Mouse (Mus musculus) activated CD4-positive, CD25-positive, alpha-beta regulatory T cell, adult 4 months (primary cell): ENCODE measurements around the gene Naa16. TPM values are rescaled to one million over a fixed set of nuclear protein-coding genes. Genes with fewer than 3 reads are reported as not detected.
A peak's percentile ranks its signal among the peaks of the same experiment; 100 is the strongest.

Experiments used
- ATAC-seq: one replicate; pipeline ENCODE4 v1.8.0; 2017
- polyA plus RNA-seq, 2 experiments: library from polyadenylated mRNA; unstranded; fragments of 100-300 nt; shearing (Covaris generic); gene quantifications; one replicate each; pipeline ENCODE4 v1.2.1; 2017

The Naa16 gene
- polyA plus RNA-seq, result 10 to 100 TPM; 59.7 to 67.3 TPM

DNA sequence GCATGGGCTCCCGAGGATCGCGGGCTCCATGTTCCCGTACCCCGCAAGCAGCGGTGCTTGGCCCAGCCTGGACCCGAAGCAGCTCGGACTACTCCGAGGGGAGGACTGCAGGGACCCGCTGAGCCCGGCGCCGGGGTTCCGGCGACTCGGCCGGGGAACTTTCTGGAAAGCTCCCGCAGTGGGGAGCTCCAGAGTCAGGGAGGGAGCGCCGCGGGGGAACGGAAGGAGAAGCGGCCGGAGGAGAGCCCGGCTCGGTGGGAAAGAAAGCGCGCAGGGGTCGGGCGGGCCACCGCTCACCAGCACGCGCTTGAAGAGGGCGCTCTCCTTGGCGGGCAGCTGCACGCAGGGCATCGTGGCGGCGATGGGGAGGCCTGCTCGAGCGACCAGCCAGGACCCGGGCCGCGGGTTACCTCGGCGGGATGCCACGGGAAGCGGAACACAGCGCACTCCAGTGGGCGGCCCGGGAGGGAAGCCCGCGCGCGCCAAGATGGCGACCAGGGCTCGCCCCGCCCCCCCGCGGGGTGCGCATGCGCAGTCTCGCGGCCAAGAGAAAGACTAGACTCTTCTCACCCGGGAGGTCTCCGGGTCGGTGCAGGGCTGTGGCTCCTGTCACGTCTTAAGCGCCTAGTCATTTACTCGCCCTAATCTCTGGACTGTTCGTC is at the start of gene Naa16:
Gene Naa16 (minus strand): TSS at position 514 of the 662 bp plus-strand sequence.
- peak; percentile 61 for ATAC-seq

DNA sequence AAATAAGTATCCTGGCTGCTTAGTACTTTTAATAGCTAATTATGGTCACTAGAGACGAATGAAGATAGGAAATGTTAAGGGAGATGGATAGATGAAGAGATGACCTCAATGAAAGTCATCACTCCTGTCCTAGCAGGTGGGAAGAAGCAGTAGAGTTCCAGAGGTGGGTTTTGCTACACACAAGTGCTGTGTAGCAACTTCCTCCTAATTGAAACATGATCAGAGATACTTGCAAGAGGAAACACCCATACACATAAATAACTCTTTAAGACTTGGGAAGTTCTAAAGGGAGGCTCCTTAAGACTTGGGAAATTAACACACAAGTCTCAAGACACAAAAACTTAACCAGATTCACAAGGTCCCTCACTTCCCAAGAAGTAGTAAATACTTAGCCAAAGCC is 43.5 kb upstream of the Naa16 start:
- ATAC-seq, result no peak

DNA sequence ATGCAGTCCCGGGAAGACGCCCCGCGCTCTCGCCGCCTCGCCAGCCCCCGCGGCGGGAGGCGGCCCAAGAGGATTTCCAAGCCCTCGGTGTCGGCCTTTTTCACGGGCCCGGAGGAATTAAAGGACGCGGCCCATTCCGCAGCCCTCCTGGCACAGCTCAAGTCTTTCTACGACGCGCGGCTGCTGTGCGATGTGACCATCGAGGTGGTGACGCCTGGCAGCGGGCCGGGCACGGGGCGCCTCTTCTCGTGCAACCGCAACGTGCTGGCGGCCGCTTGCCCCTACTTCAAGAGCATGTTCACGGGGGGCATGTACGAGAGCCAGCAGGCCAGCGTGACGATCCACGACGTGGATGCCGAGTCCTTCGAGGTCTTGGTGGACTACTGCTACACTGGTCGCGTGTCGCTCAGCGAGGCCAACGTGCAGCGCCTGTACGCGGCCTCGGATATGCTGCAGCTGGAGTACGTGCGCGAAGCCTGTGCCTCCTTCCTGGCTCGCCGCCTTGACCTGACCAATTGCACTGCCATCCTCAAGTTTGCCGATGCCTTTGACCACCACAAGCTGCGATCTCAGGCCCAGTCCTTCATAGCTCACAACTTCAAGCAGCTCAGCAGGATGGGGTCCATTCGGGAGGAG is 36.3 kb upstream of the Naa16 start:
- ATAC-seq, result peak; percentile 4

DNA sequence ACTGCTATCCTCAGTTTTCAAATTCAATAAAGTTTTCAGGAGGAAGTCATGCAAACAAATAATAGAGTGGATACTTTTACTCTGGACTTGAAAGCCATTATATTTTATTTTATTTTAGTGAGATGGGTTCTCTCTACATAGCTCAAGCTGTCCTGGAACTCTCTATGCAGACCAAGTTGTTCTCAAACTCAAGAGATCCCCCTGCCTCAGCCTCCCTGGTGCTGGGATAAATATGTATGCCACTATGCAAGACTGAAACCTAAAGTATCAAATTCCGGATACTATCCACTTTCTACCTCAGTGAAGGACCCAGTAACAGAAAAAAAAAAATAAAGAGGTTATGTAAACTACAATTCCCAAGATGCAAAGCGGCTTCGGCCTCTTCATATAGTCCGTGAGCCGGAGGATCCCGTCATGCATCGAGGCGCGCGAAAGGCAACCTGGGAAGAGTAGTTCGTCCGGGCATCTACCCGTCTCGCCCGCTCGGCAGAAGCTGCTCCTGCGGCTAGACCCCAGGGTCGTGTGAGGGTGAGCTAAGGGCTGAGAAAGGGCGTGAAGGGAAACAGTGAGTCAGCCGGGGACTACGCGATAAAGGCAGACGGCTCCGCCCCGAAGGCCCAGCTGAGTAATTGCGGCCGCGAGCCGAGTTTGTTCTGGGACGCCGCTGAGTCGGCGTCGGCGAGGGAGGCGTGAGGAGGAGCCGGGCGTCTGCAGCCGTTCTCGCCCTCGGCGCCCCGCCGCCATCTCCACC is 35.6 kb upstream of the Naa16 start, which contains the start of gene Kbtbd7:
Gene Kbtbd7 (plus strand): TSS at position 533 of the 751 bp plus-strand sequence.
- peak; percentile 99 for ATAC-seq

DNA sequence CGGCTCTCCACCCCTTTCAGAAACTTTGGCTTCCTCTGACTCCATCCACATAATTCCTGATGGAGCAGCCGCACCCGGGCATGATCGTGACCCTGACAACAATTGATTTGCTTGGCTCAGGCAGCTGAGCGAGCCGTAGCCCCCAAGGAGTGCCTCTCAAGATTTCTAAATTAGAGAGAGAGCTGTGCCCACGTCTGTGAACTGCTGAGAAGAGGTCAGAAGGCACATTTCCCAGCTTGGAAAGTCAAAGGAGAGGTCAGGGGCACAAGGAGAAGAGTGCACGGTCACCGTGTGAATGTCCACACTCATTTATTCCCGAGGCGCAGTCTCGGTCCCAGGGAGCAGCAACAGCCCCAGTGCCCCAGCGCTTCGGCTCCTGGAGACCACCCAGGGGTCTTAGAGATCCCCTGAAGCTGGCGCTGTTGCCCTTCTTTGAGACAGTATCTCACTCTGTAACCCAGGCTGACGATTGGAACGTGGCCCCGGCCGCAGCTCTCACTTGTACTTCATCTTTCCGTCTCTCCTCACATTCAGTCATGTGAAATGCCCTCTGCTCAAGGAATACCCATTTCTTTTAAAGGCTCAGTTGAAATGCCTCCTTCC is 29.6 kb upstream of the Naa16 start:
- no peak for ATAC-seq

DNA sequence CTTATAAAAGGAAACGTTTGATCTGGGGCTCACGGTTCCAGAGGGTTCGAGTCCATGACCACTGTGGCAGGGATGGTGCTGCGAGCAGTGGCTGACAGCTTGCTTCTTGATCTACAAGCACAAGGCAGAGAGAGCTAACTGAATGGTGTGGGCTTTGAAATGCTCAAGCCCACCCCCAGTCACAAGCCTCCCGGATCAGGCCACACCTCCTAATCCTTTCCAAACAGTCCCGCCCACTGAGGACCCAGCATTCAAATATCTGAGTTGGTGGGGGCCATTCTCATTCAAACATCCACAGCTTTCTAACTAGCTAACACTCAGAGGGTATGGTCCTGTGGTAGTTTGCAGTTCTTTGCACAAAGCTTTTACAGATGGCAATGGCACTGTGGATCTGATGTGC is 22.5 kb upstream of the Naa16 start:
- ATAC-seq, result no peak

DNA sequence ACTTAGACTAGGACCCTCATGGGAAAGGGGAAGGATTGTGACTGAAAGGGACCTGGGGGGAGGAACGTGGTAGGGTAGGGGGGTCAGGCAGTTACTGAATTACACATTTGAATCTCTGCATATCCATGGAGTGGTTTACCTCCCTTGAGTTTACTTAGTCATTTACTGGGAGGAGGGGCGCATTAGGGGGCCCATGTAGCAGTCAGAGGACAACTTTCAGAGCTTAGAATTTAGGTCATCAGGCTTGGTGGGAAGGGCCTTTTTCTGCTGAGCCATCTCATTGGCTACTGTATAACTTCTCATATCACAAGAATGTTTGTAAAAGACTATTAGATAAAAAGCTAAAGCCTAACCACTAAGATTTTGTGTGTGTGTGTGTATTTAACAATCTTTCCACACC is 20.1 kb upstream of the Naa16 start:
- no peak for ATAC-seq

DNA sequence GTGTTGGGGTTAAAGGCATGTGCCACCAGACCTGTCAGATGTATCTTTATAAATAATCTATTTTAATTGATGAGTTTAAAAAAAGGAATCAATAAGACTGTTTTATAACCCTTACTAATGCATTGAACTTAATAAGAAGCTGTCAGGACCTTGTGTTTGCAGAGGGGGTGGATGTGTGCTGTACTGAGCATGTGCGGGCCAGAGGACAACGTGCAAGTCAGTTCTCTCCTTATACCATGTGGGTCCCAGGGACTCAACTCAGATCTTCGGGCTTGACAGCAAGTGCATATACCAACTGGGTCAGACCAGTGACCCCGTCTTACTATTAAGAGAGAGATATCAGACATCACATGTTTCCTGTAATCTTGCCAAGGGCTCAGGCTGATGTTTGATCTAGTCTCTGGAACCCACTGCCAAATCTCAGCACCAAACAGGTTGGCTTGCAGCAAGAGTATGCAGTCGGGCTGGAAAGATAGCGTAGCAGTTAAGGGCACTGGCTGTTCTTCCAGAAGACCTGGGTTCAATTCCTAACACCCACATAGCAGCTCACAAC is 18.8 kb upstream of the Naa16 start:
- no peak for ATAC-seq

DNA sequence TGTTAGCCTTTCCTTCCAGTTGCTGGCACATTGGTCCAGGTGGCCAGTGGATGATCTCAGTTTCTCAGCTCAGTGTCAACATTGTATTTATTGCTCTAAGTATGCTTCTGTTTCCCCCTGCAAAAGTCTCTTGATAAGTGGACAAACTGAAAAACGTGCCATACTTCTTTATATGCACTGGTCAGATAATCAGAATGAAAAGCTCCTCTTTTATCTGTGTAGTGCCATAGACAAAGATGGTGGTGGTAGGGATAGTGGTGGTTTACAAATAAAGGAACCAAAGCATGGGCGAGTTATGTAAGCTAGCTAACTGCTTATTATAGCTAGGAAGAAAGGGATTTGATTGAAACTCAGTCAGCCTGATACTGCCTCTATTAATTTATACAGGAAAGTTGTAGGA is 17.1 kb upstream of the Naa16 start:
- ATAC-seq, result no peak

DNA sequence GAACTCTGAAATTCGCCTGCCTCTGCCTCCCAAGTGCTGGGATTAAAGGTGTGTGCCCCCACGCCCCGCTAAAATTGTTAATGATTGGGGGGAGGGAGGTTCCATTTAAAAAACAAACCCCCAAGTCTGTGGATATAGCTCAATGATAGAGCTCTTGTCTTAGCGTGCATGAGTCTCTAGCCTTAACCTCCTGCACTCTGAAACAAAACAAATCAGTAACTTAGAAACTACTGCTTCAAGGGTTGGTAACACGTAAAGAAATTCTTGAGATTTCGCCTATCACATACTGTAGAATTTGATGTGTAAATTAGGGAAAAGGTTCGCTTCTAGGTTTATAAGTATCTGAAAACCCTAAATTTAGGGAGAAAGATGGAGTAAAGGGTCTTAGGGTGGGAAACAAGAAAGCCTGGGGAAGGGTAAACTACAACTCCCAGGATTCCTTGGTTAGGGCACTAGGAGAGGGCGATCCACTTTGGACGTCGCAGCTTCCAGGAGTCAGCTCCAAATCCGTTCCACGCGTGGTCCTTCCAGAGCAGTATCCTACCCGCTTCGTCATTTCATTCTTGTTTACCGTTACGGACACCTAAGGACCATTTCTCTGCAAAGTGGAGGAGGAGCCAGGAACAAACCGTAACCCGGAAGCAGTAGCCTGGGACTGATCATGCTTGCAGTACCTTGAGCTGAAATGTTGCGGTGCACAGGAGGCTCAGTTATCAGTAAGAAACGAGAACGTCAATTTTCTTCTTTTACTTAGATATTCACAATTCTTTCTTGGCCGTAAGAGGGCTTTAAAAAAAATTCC is 6.9 kb upstream of the Naa16 start, which contains the start of gene Mtrf1:
Gene Mtrf1 (plus strand): TSS at position 452 of the 802 bp plus-strand sequence.
- peak; percentile 75 for ATAC-seq

DNA sequence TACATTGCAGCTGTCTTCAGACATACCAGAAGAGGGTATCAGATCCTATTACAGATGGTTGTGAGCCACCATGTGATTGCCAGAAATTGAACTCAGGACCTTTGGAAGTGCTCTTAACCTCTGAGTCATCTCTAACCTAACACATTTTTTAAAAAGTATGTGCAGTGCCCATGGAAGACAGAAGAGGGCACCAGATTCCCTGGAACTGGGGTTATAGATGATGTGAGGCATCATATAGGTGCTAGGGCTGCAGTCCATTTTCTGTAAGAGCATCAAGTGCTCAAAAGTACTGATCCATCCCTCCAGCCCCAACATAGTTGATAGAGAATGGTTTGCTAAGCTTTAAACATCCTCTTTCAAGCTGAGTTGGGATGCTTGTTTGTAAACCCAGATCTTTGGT is 4.0 kb upstream of the Naa16 start:
- ATAC-seq, result peak; percentile 50

DNA sequence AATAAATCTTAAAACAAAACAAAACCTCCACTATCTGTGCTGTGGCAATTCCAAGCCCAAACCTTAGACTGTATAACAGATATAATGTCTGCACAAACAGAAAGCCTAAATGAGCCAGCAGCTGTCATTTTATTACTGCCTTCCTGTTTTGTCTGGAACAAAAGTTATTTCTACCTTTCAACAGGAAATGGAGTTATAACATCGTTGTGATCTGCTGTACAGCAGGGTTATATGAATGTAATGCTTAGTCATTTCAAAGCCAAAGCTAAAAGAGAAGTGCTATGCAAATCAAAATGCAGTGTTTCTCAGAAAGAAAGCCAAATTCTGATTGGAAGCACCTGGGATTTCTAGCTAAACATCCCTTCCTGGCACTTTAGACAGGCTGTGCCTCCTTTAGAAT is 2.7 kb upstream of the Naa16 start:
- ATAC-seq, result peak; percentile 46

DNA sequence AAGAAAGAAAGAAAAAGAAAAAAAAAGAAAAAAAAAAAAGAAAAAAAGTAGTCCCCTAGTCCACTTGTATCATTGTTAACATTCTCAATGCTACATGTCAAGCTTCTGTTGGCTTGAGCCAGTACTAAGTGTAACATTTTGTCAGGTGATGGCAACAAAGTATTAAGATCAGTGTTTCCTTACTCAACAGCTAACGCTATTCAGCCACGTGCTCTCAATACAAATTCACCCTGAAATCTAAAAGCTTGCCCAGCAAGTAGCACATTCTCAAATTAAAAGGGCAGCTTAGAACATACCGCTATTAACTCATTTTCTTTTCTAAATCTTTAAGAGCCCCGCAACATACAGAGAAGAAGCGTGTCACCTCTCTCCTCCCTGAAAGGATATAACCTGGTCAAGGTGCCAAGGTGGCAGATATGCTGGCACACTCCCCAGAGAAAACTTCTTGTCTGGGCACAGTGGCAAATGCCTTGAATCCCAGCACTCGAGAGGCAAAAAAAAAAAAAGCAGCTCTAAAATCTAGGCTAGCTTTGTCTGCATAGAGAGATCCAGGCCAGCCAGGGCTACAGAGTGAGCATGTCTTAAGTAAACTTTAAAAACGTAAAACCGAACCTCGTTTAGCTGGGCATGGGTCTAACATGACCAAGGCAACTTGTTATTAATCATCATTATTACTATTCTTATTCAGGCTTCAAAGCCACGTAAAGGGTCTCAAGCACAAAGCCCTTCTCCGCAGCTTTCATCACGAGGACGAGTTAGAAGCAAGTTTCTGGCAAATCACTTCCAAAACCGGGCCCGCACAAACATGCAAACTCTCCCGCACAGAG is 927 bp downstream of the Naa16 start:
- no peak for ATAC-seq

DNA sequence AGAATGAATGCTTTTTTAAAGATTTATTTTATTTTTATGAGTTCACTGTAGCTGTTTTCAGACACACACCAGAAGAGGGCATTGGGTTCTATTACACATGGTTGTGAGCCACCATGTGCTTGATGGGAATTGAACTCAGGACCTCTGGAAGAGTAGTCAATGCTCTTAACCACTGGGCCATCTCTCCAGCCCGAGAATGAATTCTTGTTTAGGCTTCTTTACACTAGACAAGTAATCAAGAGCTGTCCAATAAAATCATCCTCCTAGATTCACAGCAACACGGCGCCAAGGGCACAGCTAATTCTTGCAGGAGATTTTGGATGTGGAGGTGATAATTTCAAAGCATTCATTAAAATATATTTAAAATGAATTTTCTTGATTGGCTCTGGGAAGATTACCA is 2.3 kb downstream of the Naa16 start:
- ATAC-seq, result no peak

DNA sequence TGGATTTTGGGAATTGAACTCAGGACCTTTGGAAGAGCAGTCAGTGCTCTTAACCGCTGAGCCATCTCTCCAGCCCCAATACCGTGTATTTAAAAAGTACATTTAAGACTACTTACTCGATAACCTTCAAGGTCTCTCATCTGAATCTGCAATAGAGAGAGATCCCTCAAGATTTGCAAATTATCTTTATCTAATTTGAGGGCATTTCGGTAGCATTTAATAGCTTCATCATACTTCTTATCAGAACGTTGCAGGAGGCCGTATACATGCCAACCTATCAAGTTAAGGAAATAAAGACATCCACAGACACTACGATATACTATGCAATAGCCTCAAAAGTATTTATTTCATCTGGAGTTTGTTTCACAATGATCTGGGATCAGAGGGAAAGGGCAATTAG is 7.5 kb downstream of the Naa16 start:
- no peak for ATAC-seq

DNA sequence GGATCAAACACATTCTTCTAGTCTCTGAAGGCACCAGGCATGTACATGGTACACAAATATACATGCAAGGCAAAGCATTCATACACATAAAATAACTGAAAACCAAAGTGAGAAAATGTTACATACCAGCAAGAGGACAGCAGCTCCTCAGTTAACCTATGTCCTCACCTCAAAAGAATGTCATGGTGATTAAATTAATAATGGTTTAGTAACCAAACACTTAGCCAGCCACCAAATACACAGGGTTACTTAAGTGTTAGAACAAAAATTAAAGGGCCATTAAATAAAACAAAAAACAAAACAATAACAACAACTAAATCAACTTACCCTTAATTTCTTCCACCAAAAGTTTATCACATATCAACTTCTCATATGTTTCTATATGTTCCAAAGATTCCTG is 13.5 kb downstream of the Naa16 start:
- no peak for ATAC-seq

DNA sequence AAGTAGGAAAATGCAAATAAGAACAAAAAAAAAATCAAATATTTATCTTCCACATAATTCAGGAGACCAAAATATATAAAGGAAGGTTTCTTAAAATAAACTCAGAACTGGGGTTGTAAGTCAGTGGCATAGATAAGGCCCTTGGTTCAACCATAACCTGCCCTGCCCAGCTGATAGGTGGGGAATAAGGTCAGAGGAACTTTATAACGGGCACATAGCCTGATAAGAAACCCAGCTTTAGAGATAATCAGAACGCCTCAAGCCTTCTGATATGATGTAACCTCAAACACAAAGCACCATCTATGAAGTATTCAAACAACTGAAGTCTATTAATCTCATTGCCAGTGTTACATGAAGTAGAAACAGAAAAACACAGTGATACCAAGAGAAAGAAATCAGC is 32.5 kb downstream of the Naa16 start:
- no peak for ATAC-seq

DNA sequence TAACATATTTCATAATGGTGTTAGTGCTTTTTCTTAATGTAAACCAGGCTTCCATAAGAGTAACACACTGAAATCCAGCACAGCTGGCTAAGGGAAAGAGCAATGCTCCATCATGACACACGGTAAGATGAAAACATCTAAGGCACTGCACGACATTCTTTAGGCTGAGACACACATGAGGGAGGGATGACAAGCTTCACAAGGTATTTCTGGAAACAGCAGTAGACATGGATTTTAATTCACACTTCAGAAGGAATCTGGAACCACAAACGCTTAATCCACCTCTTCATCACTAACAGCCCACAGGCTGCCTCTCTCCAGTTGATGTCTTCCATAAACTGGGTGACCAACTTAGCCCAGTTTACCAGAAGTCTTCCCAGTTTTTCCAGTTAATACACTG is 44.2 kb downstream of the Naa16 start:
- ATAC-seq, result no peak

DNA sequence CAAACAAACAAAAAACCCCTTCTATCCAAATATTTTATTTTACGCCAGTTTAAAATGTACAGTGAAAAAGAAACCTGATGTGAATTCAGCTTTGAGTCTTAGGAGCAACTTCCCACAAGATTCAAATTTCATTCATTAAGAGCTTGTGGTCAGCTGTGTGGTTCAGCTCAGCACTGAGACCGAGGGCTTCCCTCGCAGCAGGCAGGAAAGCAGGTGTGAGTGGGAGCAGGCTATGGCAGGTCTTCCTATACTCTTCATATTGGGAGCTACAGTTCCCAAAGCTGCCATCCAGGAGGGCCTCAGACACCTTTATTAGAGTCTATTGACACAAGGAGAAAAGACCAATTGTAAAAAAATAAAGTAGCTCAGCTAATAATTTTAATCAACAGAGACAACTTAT is 55.0 kb downstream of the Naa16 start:
- no peak for ATAC-seq

DNA sequence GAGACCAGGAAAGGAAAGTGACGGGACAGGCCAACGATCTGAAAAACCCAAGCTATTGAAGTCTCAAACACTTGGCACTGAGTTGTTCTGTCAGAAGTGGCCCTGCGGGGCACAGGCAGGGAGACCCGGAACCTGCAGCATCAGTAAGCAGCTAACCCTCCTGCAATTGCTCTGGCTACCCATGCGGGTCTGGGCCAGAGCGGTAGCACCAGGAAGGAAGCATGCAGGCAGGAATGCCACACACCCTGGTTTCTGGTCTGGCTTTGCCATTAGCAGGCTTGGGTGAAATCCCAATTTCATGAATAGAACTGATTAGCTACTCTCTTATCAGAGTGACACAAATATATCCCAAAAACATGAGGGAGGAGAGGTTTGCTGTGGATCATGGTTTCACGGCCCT is 58.6 kb downstream of the Naa16 start:
- ATAC-seq, result no peak

DNA sequence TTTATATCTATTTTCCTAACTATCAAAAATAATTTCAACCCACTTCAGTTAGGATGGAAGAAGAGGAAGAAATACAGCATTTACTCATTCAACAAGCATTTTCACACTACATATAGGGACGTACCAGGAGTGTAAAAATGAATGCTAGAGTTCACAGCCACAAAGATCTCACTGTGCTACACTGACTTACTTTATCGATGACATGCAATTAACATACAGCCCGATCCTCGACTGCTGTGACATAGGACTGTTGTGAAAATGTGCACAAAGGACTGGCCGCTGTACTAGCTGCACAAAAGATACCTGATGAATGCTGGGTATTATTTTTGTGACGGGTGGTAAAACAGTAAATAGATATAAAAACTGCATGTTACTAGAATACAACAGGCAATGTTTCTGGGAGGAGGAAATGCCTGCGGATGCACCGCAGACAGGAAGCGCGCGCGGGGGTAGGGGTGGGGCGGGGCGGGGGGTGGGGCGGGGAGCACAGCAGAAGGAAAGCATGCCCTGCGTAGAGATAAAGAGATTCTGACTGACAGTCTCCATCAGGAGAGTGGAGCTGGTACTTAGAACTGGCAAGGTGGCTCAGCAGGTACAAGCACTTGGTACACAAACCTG is 59.5 kb downstream of the Naa16 start:
- peak; percentile 79 for ATAC-seq
